Mouse (Mus musculus): ENCODE data around the gene Pttg1.

Gene Pttg1

DNA sequence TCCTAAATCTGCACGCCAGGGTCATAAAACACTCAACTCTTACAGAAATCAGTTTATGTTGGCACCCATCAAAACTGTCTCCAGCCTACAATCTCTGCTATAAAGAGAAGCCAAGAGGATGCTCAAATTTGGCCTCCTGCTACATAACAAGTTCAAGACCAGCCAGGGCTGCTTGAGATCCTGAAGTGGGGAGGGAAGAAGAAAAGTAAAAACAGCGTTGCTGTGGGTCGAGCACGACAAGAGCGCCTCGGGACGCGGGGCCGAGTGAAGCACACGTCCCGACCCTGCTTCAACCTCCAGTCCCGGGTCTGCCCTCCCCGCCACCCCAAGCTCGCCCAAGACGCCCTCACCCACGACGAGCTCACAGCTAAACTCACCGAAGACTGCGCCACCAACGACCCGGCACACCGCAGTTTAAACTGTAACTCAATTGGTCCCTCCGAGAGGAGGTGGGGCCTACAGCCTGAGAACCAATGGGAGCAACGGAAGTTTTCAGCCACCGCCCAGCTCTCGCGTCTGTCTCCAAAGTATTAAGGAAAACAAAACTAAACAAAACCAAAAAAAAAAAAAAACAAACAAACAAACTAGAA is at the start of gene Pttg1:
Gene Pttg1 (minus strand): TSS at position 428 of the 590 bp plus-strand sequence.
- peak; percentile 65 to 75 for DNase-seq (ENCODE audit: low spot score in 2 of 2)

DNA sequence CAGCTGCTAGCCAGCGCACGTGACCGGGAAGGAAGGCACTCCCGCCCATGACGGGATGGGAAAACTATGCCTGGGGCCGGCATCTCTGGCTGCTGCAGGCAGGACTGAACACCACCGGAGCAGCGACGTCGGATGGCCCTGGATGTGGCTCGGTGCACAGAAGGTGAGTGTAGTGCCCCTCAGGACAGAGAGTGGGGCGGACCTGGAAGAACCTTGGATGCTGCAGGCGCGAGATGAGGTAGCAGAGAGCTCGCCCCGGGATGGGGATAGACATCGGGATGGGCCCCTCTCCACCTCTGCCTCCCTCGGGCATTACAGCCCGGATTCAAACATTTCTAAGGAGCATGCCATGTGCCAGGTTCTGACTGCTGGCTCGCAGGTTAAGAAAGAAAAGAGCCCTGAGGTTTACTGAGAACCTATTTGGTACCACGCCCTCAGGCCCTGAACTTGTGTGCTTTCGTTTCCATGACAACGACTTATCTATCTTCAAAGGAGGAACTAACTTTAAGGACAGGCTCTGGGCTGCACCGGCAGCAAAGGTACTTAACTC is 48.2 kb upstream of the Pttg1 start, which contains the start of gene C1qtnf2:
Gene C1qtnf2 (plus strand): TSS at position 52 of the 550 bp plus-strand sequence.
- DNase-seq (ENCODE audit: low spot score in 2 of 2), result peak; percentile 52 to 70

GRCm38 (mm10) chr11:43473635-43474224 is 47.7 kb upstream of the Pttg1 start:
- no peak for DNase-seq (ENCODE audit: low spot score in 2 of 2)

DNA sequence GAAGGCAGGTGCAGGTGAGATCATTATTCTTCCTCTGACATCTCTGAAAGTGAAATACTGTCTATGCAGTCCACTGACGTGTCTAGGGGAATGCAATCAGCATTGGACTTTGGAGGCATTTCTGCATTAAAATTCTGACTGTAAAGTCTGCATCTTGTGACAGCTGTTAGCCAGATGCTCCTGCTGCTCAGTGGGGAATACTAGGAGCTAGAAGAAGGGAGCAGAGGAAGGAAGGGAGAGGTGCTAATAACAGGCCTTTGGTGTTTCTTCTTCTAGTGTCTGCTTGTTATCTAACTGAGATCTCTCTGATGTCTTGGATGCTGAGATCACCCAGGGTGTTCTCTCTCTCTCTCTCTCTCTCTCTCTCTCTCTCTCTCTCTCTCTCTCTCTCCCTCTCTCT is 47.1 kb upstream of the Pttg1 start:
- DNase-seq (ENCODE audit: low spot score in 2 of 2), result peak in 1 of 2 experiments; percentile 47

- no peak for DNase-seq (ENCODE audit: low spot score in 2 of 2)
These were observed 45.1 kb upstream of the Pttg1 start for GRCm38 (mm10) chr11:43470881-43471820.

DNA sequence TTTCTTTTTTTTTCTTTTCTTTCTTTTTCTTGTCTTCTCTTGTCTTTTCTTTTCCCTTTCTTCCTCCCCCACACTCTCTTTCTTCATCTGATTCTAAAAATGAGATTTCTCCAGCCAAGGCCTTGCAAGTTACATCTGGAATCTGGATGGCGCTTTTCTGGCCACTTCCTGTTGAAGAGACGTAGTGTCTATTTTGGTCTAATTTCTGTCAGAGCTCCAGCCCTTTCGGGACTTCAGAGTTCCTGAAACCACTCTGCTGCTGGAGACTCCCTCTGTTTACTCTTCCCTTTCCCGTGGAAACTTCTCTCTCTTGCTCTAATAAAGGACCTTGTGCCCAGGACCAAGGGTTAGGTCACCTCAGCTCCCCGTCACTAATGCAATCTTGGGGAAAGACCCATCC is 44.1 kb upstream of the Pttg1 start:
- DNase-seq (ENCODE audit: low spot score in 2 of 2), result no peak

DNA sequence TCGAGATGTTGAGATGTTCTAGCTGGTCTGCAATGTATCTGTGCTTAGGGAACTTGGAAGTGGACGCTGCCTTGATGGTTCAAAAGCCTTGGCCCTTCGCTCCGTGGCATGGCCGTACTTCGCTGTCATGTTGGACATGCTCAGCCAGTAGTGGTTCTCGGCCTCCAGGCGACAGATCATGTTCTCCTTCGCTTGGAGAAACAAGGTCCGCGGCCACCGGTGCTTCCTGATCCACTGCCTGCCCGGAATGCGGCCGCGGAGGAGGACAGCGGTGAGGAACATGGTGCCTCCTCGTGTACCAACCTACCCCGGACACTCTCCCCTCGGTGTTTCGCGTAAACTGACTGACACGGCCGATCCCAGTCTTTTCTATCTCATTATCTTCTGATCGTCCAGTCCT is 37.2 kb upstream of the Pttg1 start:
- DNase-seq (ENCODE audit: low spot score in 2 of 2), result no peak

DNA sequence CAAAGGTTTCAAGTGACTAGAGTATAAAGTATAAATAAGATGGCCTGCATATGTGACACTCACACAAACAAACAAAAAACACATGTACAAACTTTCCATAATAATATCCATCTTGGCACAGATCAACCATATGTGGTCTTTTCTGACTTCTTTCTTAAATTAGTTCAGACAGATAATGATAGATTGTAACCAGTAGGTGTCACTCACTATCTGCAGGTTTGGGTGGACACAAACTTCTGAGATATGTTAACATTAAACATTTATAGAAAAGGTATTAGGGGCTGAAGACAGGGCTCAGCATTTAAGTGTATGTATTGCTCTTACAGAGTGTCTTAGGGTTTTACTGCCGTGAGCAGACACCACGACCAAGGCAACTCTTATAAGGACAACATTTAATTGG is 26.2 kb upstream of the Pttg1 start:
- no peak for DNase-seq (ENCODE audit: low spot score in 2 of 2)

- DNase-seq (ENCODE audit: low spot score in 2 of 2), result no peak
These were observed 25.3 kb upstream of the Pttg1 start for GRCm38 (mm10) chr11:43451322-43451721.

DNA sequence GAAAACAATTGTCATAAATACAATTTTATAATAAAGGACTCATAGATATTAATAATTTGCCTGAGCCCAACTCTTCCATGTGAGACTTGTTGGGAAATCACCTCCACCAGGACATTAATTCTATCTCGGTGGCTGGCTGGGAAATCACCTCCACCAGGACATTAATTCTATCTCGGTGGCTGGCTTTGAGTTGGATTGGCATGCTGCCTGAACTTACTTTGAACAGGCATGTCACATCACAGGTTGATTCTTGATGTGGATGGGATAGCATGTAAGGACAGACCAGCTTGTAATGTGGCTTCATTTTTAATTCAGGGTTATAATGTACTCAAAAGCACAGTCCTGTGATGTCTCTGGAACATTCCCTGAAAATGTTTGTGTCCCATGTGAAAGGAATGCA is 23.9 kb upstream of the Pttg1 start:
- no peak for DNase-seq (ENCODE audit: low spot score in 2 of 2)

- no peak for DNase-seq (ENCODE audit: low spot score in 2 of 2)
These were observed 17.1 kb upstream of the Pttg1 start for GRCm38 (mm10) chr11:43443183-43443582.

- DNase-seq (ENCODE audit: low spot score in 2 of 2), result no peak
These were observed 15.1 kb upstream of the Pttg1 start for GRCm38 (mm10) chr11:43441121-43441520.

DNA sequence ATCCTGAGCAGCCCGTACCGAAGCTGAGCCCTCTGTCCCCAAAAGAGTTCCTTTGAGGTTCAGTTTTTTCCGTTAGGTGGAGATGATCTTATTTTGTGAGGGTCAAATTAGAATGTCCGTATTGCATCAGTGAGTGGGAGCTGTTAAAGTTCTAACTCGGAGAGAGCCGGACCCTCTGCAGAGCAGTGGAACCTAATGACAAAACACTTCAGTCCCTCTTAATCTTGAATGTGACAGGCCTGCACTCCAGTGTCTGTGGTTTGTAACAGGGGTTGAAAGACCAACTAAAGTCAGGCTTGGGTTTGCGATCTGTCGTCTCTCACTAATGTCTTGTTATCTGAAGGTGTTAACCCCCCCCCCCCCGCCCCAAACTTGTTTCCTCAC is 8.0 kb upstream of the Pttg1 start:
- DNase-seq (ENCODE audit: low spot score in 2 of 2), result no peak

DNA sequence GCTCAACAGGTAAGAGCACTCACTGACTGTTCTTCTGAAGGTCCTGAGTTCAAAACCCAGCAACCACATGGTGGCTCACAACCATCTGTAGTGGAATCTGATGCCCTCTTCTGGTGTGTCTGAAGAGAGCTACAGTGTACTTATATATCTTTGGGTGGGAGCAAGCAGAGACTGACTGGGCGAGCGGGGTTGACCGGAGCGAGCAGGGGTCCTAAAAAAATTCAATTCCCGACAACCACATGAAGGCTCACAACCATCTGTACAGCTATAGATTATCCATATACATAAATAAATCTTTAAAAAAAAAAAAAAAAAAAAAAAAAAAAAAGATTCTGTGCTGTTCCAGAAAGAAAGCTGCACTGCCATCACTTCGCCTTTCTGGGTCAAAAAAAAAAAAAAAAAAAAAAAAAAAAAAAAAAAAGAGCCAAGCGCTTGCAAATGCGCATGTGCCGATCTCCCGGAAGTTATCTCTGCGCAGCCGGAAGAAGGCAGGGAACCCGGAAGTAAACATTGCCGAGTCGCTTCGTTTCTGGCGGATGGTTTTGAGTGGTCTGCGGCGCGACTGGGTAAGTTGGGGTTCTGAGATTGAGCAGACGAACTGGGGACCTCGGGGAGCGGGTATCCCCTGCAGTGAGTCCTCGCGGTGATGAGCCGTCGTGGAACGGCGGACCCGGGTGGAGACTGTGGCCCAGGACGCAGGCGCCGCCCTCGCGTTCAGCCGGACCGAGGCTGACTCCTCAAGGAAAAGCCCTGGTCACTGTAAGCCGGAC is 7.4 kb upstream of the Pttg1 start, which contains the start of gene Slu7:
Gene Slu7 (plus strand): TSS at position 491 of the 770 bp plus-strand sequence.
- peak; percentile 65 to 74 for DNase-seq (ENCODE audit: low spot score in 2 of 2)

DNA sequence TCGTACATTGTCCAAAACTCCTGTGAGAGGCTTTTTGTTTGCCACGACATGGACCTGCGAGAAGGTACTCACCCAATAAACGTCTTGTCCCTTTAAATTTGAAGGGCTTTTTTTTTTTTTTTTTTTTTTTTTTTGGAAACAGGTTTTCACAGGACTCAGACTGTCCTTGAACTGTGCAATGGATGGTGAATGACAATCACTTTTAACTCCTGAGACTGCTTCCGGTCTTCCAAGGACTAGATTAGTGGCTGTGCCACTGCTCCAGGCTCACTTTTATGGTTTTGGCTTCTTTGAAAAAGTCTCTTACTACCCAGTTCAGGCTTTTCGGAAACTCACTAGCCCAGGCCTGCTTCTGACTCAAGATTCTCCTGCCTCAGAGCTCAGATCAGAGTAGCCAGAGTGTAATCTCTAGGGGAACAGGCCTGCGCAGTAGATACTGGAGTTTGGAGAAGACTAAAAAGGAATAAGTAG is 398 bp upstream of the Pttg1 start:
- no peak for DNase-seq (ENCODE audit: low spot score in 2 of 2)

- DNase-seq (ENCODE audit: low spot score in 2 of 2), result no peak
These were observed 813 bp downstream of the Pttg1 start for GRCm38 (mm10) chr11:43425166-43425709.

DNA sequence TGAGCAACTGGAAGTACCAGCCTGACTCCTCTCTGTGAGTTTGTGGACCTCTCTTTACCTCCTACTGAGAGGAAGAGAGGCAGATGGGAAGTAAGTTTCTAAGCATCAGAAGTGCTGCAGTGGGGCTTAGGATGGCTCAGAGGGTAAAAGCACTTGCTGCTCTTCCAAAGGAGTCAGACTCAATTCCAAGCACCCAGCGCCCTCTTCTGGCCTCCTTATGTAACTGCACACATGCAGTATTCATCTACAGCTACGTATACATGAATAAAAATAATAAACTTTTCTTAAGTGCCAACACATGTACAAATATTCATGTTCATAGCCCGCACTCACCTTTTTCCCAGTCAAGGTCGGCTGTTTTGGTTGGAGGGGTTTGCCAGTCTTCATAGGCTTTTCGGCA is 1.7 kb downstream of the Pttg1 start:
- DNase-seq (ENCODE audit: low spot score in 2 of 2), result no peak

DNA sequence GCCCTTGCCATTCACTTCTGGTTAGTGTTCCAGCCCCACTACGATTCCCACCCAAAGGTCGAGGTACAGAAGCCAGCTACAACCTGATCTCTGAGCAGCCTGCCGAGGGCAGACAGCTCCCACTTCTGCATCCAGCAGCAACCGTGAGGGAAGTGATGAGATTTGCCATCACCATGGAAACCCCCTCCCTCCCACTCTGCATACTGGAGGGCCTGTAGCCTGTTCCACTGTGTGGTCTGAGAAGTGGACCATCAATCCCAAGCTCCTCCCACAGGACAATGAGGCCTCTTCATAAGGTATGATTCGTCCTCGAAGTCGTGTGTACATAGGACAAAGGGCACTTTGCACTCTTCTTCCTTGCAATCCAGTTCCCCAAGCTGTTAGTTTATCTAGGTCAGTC is 8.8 kb downstream of the Pttg1 start:
- no peak for DNase-seq (ENCODE audit: low spot score in 2 of 2)

GRCm38 (mm10) chr11:43412771-43413451 is 13.1 kb downstream of the Pttg1 start:
- DNase-seq (ENCODE audit: low spot score in 2 of 2), result peak; percentile 47 to 80

DNA sequence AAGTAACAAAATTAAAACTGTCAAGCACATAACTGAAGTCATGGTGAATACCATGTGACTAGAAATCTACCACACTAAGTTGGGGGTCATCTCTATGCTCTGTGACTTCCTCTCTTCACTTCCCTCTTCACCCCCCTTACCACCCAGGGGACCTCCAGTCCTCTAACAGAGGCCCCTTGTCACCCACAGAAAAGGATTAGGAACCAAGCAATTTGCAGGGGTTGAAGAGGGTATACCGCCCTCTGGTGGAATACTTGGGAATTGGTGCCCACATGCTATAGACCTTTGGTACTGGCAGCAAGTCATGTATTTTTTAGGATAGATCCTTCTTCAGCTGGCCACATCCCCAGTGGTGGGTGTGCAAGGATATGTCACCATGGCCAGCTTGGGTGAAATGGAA is 14.6 kb downstream of the Pttg1 start:
- peak in 1 of 2 experiments; percentile 47 for DNase-seq (ENCODE audit: low spot score in 2 of 2)
